Mouse (Mus musculus): ENCODE measurements around the gene 9430038I01Rik. TPM values are rescaled to one million over a fixed set of nuclear protein-coding genes. Genes with fewer than 3 reads are reported as not detected.
"Not testable (repeated sequence)": the region's sequence is repeated elsewhere in the genome, so short reads cannot be mapped to it uniquely, and the experiment has no call there.

9430038I01Rik gene
- 14.1 and 16.1 TPM in 2 replicates for polyA plus RNA-seq (2015; fragmentation: Nextera tagmentation; extraction: Ambion mirVana)

DNA sequence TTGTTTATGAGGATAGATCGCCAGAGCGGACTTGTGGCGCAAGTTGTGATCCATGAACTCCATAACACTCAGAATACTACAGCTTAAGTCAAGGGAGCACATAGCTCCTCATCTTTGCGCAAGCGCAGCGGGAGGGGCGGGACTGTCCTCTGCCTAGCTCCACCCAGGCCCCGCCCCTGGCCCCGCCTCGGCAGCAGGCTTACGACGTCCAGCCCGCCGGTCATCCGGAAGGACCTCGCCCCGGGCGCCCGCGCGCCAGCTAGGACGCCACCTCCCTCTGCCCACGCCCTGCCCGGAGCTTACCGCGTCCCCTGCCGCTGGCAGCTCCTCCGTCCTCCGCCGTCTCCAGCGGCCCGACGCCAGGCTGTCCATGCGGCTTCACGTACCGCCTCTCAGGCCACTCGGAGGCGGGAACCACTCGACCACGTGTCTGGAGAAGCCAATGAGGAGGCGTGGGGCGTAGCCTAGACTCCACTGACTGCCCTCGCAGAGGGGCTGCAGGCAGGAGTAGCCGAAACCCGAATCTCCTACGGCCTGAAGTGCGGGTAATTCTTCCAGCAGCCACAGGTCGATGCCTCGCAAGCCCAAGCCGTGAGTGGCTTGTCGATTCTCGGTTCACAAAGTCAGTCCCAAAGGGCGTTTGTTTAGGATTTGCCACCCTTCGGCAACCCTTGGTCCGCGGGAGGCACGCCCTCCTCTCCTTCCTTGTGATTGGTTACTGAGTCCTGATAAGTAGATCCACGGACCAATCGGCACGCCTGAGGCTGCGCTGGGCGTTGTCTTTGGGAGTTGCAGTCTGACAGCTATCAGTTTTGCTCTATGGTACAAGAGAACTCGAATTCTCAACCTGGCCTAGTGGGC is at the start of gene 9430038I01Rik:
9430038I01Rik (minus strand) TSS at position 426 of the 861 bp plus-strand sequence.
- H3K9ac ChIP-seq = peak within 1 kb of the TSS; percentile 75
- peak within 1 kb of the TSS; percentile 93 for H3K27ac ChIP-seq
- no peaks in the 10 kb centered on the region for H3K27me3 ChIP-seq
- peak; percentile 100 for ATAC-seq (ENCODE audit: low FRiP score)
- under 1% methylated on average over 63 of the region's 63 CpGs for WGBS
- H3K4me2 ChIP-seq = peak within 1 kb of the TSS; percentile 65
- H3K4me1 ChIP-seq (replicated peaks) = peaks cover 13% of the 10 kb centered on the region
- peak within 1 kb of the TSS; percentile 74 for H3K4me3 ChIP-seq
- no peaks in the 10 kb centered on the region for H3K36me3 ChIP-seq
- H3K9me3 ChIP-seq = no peaks in the 10 kb centered on the region

GRCm38 (mm10) chr7:137445321-137445720 is 34.8 kb upstream of the 9430038I01Rik start:
- Histone ChIP-seq H3K4me2 (no peak overlapping the region), H3K36me3 (peaks cover 52% of the 10 kb centered on the region), H3K4me3 (no peak overlapping the region), H3K9ac (no peak overlapping the region), H3K27ac (no peak overlapping the region), H3K9me3 (no peaks in the 10 kb centered on the region), H3K4me1 (replicated peaks) (peaks cover 11% of the 10 kb centered on the region), H3K27me3 (no peaks in the 10 kb centered on the region)
- no peak for ATAC-seq (ENCODE audit: low FRiP score)
- WGBS = 96% methylated on average over 12 of the region's 12 CpGs

- H3K9ac ChIP-seq = no peak overlapping the region
- no peak overlapping the region for H3K4me2 ChIP-seq
- H3K27ac ChIP-seq = peak overlapping the region; percentile 18; the same call in 1 of the 2 replicates
- no peak for ATAC-seq (ENCODE audit: low FRiP score)
- no peak overlapping the region for H3K4me3 ChIP-seq
- no peaks in the 10 kb centered on the region for H3K27me3 ChIP-seq
- 96% methylated on average over 4 of the region's 4 CpGs for WGBS
- H3K9me3 ChIP-seq = no peaks in the 10 kb centered on the region
- peaks cover 26% of the 10 kb centered on the region for H3K4me1 ChIP-seq (replicated peaks)
- H3K36me3 ChIP-seq = peaks cover 31% of the 10 kb centered on the region
Observed at GRCm38 (mm10) chr7:137442951-137443350, 32.4 kb upstream of the 9430038I01Rik start.

GRCm38 (mm10) chr7:137438962-137439361 is 28.4 kb upstream of the 9430038I01Rik start:
- Histone ChIP-seq H3K4me2 (peak overlapping the region; percentile 63), H3K4me3 (peak overlapping the region; percentile 97), H3K4me1 (replicated peaks) (peaks cover 26% of the 10 kb centered on the region), H3K27ac (peak overlapping the region; percentile 94; the same call in 1 of the 2 replicates), H3K9ac (peak overlapping the region; percentile 98)
- not testable (repeated sequence) for ATAC-seq (ENCODE audit: low FRiP score); H3K9me3 ChIP-seq; H3K36me3 ChIP-seq; H3K27me3 ChIP-seq
- 74% methylated on average over 7 of the region's 7 CpGs for WGBS

DNA sequence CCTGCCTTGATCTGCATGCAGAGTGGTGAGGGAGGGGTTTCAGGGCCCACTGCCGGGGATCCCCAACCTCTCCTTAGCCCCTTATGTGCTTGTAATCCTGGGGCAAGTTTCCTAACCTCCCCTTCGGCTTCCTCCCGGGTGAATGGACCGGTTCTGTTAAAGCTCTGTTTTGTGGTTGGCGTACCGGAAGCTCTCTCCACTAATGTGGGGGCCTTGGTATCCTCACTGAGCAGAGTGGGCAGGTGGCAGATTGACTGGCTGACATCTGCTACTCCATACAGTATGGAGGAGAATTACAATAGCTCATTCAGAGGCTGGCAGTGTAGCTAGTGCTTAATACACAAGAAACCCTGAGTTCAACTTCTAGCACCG is 27.6 kb upstream of the 9430038I01Rik start:
- Histone ChIP-seq H3K4me3 (peak overlapping the region; percentile 97), H3K27me3 (no peaks in the 10 kb centered on the region), H3K27ac (peak overlapping the region; percentile 94), H3K4me1 (replicated peaks) (peaks cover 26% of the 10 kb centered on the region), H3K4me2 (peak overlapping the region; percentile 63), H3K36me3 (no peaks in the 10 kb centered on the region), H3K9ac (peak overlapping the region; percentile 98), H3K9me3 (no peaks in the 10 kb centered on the region)
- peak; percentile 73 for ATAC-seq (ENCODE audit: low FRiP score)
- WGBS = 2% methylated on average over 7 of the region's 7 CpGs

DNA sequence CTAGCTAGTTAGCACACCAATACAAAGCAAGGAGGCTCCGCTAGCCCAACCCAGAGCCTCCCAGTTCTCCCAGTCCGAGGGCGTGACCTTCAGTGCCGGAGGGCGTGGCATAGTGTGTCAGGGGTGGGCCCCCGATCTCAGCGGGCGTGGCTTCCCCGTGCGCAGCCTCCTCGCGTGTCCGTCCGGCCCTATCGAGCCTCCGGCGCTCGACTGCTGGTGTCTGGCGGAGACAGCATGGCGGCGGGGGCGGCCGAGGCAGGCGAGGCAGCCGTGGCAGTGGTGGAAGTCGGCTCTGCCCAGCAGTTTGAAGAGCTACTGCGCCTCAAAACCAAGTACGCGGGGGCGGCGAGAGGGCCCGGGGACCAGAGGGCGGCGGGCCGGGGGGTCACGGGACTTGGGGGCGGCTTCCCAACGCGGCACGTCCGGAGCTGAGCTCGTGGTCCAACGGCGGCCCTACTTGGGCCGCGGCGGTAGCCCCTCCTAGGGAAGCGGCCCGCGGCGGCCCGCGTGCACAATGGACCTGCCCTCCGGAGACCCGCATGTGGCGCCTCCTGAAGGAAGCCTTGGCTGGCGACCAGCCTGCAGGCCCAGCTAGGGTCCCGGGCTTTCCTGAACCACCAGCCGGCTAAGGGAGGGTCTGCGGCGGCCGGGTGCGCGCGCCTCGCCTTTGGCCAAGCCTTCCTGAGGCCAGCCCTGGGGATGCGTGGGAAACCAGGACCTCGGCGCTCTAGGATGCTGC is 27.0 kb upstream of the 9430038I01Rik start, which contains the start of gene Glrx3:
Glrx3 (plus strand) TSS at position 175 of the 739 bp plus-strand sequence.
- Histone ChIP-seq H3K4me1 (replicated peaks) (peaks cover 26% of the 10 kb centered on the region), H3K9me3 (no peaks in the 10 kb centered on the region), H3K27me3 (no peaks in the 10 kb centered on the region), H3K4me3 (peak within 1 kb of the TSS; percentile 97), H3K27ac (peak within 1 kb of the TSS; percentile 94), H3K4me2 (peak within 1 kb of the TSS; percentile 63), H3K36me3 (no peaks in the 10 kb centered on the region), H3K9ac (peak within 1 kb of the TSS; percentile 98)
- ATAC-seq (ENCODE audit: low FRiP score) = peak; percentile 92
- under 1% methylated on average over 69 of the region's 69 CpGs for whole genome bisulfite sequencing

DNA sequence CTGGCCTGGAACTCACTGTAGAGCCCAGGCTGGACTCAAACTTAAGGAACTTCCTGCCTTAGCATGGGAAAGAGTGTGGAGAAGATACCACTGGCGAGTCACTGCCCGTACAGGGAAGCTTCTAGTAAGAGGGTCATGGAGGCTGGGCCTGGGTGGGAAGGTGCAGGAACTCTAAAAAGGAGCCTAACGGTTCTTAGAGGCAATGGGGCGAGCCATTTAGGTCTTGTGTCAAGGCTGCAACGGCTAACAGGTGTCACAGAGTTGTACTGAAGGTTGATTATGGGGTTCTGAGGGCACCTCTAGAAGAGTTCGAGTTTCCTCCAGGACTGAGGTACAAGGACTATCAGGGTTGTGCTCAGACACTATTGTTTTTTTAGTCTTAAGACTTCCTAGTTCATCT is 26.3 kb upstream of the 9430038I01Rik start:
- 77% methylated on average over 6 of the region's 6 CpGs for WGBS
- H3K27ac ChIP-seq = peak overlapping the region; percentile 94; the same call in 1 of the 2 replicates
- no peak overlapping the region for H3K9ac ChIP-seq

GRCm38 (mm10) chr7:137431769-137432603 is 21.4 kb upstream of the 9430038I01Rik start:
- Histone ChIP-seq H3K36me3 (no peaks in the 10 kb centered on the region), H3K4me3 (no peak overlapping the region), H3K4me1 (replicated peaks) (peaks cover 10% of the 10 kb centered on the region; the same call in 1 of the 2 replicates), H3K27ac (peak overlapping the region; percentile 44; the same call in 1 of the 2 replicates), H3K27me3 (no peaks in the 10 kb centered on the region), H3K9me3 (no peaks in the 10 kb centered on the region), H3K4me2 (no peak overlapping the region), H3K9ac (no peak overlapping the region)
- WGBS = 45% methylated on average over 13 of the region's 13 CpGs
- ATAC-seq (ENCODE audit: low FRiP score) = no peak

More for the DNA sequence above, 26.3 kb upstream of the 9430038I01Rik start:
- Histone ChIP-seq H3K36me3 (no peaks in the 10 kb centered on the region), H3K4me1 (replicated peaks) (peaks cover 32% of the 10 kb centered on the region), H3K27me3 (no peaks in the 10 kb centered on the region), H3K4me3 (peak overlapping the region; percentile 97), H3K9me3 (no peaks in the 10 kb centered on the region), H3K4me2 (peak overlapping the region; percentile 63)
- ATAC-seq (ENCODE audit: low FRiP score) = peak; percentile 9; the same call in 1 of the 2 replicates

DNA sequence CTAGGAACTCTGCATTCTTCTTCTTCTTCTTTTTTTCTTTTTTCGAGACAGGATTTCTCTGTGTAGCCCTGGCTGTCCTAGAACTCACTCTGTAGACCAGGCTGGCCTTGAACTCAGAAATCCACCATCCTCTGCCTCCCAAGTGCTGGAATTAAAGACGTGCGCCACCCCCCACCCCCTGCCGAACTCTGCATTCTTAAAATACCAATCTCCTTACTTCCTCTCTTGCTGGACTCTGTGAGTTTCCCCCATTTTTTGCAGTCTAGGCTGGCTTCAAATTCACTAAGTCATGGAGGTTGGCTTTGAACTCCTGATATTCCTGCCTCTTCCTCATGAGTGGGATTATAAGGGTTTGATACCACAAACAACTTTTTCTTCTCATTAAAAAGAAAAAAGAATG is 16.1 kb upstream of the 9430038I01Rik start:
- 73% methylated on average over 4 of the region's 4 CpGs for WGBS
- H3K9me3 ChIP-seq = no peaks in the 10 kb centered on the region
- no peak overlapping the region for H3K27ac ChIP-seq
- H3K4me2 ChIP-seq = no peak overlapping the region
- H3K4me1 ChIP-seq (replicated peaks) = peaks cover 2% of the 10 kb centered on the region; the same call in 1 of the 2 replicates
- H3K9ac ChIP-seq = no peak overlapping the region
- H3K36me3 ChIP-seq = no peaks in the 10 kb centered on the region
- ATAC-seq (ENCODE audit: low FRiP score) = no peak
- H3K4me3 ChIP-seq = no peak overlapping the region
- H3K27me3 ChIP-seq = no peaks in the 10 kb centered on the region

DNA sequence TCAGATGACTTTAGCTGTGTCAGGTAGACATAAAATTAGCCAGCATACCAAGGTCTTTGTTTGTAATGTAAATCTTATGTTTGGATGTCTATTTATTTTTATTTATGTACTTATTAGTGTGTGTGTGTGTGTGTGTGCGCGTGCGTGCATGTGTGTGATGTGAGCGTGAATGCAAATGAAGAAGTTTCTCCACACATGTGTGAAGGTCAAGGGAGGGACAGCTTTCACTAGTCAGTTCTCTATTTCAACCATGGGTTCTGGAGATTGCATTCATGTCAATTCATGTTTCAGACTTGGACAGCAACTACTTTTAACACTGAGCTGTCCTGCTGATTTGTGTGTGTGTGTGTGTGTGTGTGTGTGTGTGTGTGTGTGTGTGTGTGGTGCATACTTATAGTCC is 10.7 kb upstream of the 9430038I01Rik start:
- H3K27ac ChIP-seq = no peak overlapping the region
- no peak overlapping the region for H3K4me3 ChIP-seq
- H3K27me3 ChIP-seq = no peaks in the 10 kb centered on the region
- no peaks in the 10 kb centered on the region for H3K4me1 ChIP-seq (replicated peaks)
- no peak overlapping the region for H3K9ac ChIP-seq
- no peak for ATAC-seq (ENCODE audit: low FRiP score)
- H3K4me2 ChIP-seq = no peak overlapping the region
- 96% methylated on average over 4 of the region's 4 CpGs for WGBS
- H3K9me3 ChIP-seq = no peaks in the 10 kb centered on the region
- H3K36me3 ChIP-seq = no peaks in the 10 kb centered on the region

DNA sequence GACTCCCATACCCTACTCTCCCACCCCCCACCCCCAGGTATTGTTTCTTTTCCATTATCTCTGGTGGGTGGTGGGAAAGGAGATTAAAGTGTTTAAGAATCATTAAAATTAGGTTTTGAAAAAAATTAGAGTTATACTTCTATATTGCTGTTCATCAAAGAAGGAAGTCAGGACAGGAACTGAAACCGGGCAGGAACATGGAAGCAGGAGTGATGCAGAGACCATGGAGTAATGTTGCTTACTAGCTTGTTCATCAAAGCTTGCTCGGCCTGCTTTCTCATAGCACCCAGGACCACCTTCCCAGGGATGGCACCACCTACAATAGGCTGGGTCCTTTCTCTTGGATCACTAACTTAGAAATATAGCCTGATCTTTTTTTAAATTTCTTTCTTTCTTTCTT is 10.0 kb upstream of the 9430038I01Rik start:
- no peaks in the 10 kb centered on the region for H3K27me3 ChIP-seq
- no peaks in the 10 kb centered on the region for H3K4me1 ChIP-seq (replicated peaks)
- no peak overlapping the region for H3K4me2 ChIP-seq
- WGBS = 90% methylated on average over 2 of the region's 2 CpGs
- no peaks in the 10 kb centered on the region for H3K9me3 ChIP-seq
- no peak overlapping the region for H3K4me3 ChIP-seq
- H3K27ac ChIP-seq = no peak overlapping the region
- H3K9ac ChIP-seq = no peak overlapping the region
- H3K36me3 ChIP-seq = no peaks in the 10 kb centered on the region
- no peak for ATAC-seq (ENCODE audit: low FRiP score)
